Mouse (Mus musculus): ENCODE results near the gene Agap1.

Gene Agap1

DNA sequence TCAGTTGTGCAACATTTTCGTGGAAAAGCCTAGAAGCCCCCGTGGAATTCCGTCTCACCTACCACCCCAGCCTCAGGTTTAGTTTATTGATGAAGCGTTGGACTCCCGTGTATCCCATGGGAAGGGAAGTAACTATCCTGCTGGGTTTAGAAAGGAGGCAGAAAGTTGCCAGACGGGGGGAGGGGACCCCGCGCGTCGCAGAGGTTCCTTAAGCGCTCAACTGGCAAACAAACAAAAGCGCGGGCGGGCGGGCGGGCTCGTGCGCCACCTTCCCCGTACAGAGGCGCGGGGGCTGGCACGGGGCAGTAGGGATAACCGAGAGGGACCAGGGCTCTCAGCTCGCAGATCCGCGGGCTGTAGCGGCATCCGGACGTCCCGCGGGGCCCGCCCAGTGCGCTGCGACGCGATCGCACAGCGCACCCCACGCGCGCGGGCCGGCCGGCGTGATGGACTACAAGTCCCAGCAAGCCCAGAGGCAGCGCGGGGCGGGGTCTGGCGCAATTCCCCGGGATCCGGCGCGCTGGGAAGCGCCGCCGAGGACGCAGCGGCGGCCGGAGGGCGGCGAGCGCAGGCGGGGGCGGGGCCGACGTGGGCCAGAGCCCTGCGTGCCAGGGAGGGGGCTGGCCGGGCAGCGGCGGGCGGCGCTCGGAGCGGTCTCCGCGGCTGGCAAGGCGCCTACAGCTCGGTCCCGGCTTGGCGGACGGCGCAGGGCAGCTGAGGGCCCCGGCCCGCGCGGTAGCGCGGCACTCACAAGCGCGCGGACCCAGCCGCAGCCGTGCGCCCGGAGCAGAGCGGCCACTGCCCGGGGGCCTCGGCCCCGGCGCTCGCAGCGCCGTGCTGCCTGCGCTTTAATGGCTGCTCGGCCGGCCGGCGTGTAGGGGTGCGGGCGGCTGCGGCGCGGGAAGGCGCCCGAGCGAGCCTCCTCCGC lies at the start of gene Agap1:
Agap1 (plus strand) TSS at position 611 of the 928 bp plus-strand sequence.
- in situ Hi-C loops (cut with MboI; ENCODE audit: low sequenced_read_pairs): no loop called here

GRCm38 (mm10) chr1:89405991-89406390 lies 48.6 kb upstream of the Agap1 start:
- in situ Hi-C loops (cut with MboI; ENCODE audit: low sequenced_read_pairs): no loop called here

DNA sequence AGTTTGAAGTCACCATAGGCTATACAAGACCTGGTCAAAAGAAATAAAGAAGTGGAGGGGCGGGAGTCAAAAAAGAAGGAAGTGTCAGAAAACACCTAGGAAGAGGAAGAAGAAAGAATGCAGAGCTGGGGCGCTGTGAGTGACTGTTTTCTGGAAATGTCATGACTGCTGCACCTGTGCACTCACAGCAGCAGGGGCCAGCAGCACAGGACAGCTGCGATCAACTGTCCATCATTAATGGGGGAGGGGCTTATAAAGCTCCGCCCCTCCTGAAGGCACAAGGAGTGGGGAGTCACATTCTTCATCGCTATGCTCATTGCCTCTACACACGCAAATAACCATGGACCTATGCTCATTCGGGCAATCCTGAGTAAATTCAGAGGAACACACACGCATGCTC lies 46.6 kb upstream of the Agap1 start:
- in situ Hi-C loops (cut with MboI; ENCODE audit: low sequenced_read_pairs): no loop called here

DNA sequence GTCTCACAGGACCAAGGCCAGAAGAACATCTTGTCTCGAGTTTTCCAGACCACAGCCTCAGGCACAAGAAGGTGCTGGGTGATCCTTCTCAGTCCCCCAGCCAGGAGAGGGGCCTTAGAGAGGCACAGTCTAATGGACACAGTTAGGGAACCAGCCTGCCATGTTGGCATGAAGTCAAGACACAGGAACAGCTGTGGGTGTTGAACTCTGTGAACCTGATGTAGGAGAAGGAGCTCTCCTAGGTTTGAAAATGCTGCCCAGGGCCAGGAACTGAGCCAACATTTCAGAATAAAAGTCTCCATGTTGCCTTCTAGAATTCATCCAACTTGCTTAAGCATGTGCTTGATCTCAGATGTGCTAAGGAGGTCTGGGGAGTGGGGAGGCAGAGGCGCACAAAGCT lies 41.5 kb upstream of the Agap1 start:
- in situ Hi-C loops (cut with MboI; ENCODE audit: low sequenced_read_pairs): no loop called here

DNA sequence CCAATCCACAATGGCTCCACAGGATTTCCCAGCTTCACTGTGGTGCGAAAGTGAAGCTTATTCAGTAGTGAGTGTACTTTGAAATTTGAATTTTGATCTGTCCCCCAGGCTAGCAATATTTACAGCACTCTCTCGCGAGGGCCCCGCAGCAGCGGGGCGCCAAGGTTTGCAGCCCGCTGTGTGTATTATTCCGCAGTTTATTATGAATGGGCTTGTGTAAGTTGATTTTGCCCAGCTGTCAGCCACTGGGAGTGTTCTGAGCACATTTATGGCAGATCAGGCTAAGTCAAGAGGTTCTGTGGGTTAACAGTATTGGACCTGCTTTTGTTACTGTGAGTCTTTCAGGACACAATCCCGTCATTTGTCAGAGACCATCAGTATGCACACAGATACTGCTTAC lies 40.0 kb upstream of the Agap1 start:
- in situ Hi-C loops (cut with MboI; ENCODE audit: low sequenced_read_pairs): no loop called here

GRCm38 (mm10) chr1:89416929-89417328 lies 37.7 kb upstream of the Agap1 start:
- in situ Hi-C loops (cut with MboI; ENCODE audit: low sequenced_read_pairs): no loop called here

GRCm38 (mm10) chr1:89420642-89421041 lies 34.0 kb upstream of the Agap1 start:
- in situ Hi-C loops (cut with MboI; ENCODE audit: low sequenced_read_pairs): no loop called here

GRCm38 (mm10) chr1:89421401-89421800 lies 33.2 kb upstream of the Agap1 start:
- in situ Hi-C loops (cut with MboI; ENCODE audit: low sequenced_read_pairs): no loop called here

GRCm38 (mm10) chr1:89424563-89424962 lies 30.0 kb upstream of the Agap1 start:
- in situ Hi-C loops (cut with MboI; ENCODE audit: low sequenced_read_pairs): no loop called here

DNA sequence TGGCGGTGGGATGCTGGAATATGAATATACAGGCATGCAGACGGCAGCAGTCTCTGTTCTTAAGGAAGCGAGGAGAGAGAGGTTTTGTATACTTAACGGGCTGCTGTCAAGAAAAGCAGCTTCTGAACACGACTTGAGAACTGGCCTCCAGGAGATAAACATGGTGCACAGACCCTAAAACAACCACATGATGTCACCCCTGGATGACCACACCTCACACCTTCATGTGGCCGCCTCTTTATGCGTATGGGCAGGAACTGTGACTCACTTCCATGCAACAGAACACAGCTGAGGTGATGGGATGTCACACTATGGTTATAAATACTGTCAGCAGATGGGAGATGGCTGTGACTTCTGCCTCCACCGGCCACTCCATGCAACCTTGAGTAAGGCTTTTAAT lies 28.5 kb upstream of the Agap1 start:
- in situ Hi-C loops (cut with MboI; ENCODE audit: low sequenced_read_pairs): no loop called here

DNA sequence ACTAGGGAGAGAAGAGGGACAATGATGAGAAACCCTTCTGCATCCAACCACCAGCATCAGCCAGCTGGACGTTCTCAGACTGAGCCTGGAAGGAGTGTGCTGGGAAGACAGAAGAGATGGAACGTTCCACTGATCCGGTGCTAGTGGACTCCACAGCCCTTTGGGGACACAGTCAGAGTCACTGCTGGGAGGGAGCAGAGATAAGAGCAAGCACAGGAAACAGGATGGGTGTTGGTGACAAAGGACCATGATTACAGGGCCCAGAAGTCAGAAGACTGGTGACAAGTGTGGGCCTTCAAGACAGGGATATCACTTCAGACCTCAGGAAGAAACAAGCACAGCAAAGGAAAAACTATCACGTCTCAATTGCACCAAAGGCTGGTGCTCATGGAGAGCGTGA lies 25.9 kb upstream of the Agap1 start:
- in situ Hi-C loops (cut with MboI; ENCODE audit: low sequenced_read_pairs): no loop called here

DNA sequence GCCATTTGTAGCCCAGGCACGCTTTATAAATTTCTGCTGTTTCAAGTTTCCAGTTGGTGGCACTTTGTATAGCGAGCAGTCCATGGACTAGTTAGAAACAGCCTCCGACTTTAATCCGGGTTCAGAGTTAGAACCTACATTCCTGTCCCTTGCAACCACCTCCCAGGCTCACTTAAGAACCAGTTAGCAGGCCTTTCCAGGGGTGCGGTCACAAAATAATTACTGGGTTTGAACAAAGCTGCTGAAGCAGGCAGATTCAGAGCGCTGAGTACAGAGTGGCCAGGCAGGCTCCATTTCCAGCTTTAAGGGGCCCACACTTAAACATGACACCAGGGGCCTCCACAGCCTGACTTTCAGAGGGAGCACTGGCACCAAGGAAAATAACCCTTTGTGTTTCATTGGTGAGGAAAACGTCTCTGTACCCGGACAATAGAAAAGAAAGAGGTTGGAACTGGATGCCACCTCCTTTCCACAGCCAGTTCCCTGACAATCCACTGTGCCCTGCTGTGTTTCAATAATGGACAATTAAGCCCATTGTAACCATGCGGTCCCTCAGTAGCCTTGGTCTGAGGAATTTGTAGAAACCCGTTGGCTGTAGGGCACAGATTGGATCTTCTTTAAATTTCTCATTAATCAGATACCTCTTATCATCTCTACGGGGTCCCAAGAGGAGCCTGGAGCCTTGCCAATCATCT lies 24.5 kb upstream of the Agap1 start:
- in situ Hi-C loops (cut with MboI; ENCODE audit: low sequenced_read_pairs): no loop called here

DNA sequence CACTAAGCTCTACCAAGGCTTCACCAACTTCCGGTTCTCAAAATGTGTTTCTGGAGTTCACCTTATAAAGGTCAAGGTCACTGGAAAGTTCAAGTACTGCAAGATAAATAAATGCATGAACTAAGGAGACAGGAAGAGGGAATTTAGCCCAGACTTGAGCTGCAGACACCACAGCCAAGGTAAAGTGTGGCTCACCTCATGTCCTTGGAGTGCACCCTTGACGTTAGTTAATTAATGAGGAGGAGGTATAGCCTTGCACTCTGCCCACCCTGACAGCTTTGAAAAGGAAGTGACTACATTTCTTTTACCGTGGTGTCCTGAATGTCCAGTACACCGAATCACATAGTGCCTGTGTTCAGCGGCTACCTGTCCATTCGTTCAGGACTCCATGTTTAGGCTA lies 15.3 kb upstream of the Agap1 start:
- in situ Hi-C loops (cut with MboI; ENCODE audit: low sequenced_read_pairs): no loop called here

GRCm38 (mm10) chr1:89441236-89441897 lies 13.2 kb upstream of the Agap1 start:
- in situ Hi-C loops (cut with MboI; ENCODE audit: low sequenced_read_pairs): no loop called here

DNA sequence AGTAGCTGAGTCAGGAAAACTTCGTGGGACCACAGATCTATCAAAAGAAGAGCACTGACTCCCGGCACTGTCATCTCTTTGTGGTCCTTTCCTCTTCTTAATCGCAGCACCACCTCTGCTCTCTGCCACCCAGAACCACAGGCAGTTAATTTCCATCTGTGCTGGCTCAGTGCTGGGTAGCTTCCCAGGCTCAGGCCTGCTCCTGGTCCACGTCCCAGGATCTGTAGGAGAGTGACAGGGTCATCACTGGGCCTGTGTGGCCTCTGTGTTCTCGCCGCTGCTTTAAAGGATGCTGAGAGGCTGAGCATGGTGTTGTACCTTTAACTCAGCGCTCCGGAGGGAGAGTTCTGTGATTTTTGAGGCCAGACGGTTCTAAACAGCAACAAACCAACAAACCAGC lies 11.1 kb upstream of the Agap1 start:
- in situ Hi-C loops (cut with MboI; ENCODE audit: low sequenced_read_pairs): no loop called here

DNA sequence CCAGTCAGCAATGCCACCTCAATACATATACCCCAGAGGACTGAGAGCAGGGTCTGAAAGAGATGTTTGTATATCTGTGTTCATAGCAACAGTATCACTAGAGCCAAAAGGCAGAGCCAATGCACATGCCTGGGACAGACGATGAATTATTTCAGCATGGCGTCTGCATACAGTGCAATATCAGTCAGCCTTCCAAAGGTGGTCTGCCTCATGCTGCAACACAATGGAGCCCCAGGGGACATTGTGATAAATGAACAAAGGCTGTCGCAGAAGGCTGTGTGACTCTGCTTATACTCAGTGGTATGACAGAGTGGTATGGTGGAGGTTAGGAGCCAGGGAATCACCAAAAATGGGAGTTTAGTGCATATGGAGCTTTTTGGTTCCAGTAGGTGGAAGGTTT lies 10.6 kb upstream of the Agap1 start:
- in situ Hi-C loops (cut with MboI; ENCODE audit: low sequenced_read_pairs): no loop called here

DNA sequence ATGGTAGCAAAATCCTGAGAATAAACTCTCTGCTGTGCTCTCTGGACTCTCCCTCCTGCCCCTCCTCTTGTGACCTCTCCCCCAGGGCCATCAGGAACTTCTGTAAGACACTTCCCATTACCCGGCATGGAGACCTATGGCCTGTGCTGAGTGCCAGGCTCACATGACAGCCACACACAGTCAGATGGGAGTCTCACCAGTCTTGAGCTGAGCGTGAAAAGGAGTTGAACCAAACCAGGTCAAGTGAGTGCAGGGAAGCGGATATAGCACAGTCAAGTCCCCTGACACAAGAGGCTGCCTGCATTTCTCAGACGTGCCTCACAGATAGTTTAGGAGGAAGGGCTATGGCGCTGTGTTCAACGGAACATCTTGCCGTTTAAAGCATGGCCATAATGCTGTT lies 4.5 kb upstream of the Agap1 start:
- in situ Hi-C loops (cut with MboI; ENCODE audit: low sequenced_read_pairs): no loop called here

DNA sequence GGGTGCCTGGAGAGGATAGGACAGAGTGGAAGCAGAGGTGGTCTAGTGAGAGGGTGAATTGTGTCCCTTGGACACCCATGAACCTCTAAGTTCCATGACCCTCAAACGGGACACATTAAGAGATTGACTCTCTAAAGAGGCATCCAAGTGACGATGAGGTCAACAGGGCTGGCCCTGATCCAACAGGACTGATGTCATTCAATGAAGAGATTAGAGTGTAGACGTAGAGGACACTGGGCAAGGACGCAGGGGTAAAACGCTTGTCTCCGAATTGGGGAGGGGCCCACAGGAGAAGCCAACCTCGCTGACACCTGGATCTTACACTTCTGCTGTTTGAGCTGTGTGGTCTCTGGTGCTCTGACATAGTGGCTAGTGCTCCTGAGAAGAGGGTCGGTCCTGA lies 2.5 kb upstream of the Agap1 start:
- in situ Hi-C loops (cut with MboI; ENCODE audit: low sequenced_read_pairs): no loop called here

- in situ Hi-C loops (cut with MboI; ENCODE audit: low sequenced_read_pairs): no loop called here
Observed at GRCm38 (mm10) chr1:89453666-89454065, 940 bp upstream of the Agap1 start.

GRCm38 (mm10) chr1:89455421-89456091 lies 950 bp downstream of the Agap1 start:
- in situ Hi-C loops (cut with MboI; ENCODE audit: low sequenced_read_pairs): no loop called here

GRCm38 (mm10) chr1:89456456-89456855 lies 1.9 kb downstream of the Agap1 start:
- in situ Hi-C loops (cut with MboI; ENCODE audit: low sequenced_read_pairs): no loop called here

All from CH12F3 (cell line).